Mouse (Mus musculus) adrenal gland (tissue): ENCODE data around the gene Lipn.

Experiments used
- intact Hi-C: fragments of 180-260 bp; cut with DNase I; formaldehyde crosslinking; loops from one replicate; pipeline ENCODE4 v1.15.1; 2025
- long read RNA-seq, 2 experiments: library from polyadenylated mRNA; unstranded; transcript quantifications; one replicate each; pipeline ENCODE4 v2.0.0; 2020; ENCODE audit warnings: borderline replicate concordance in 1 of 2; ENCODE audit not compliant: insufficient replicate concordance in 1 of 2

The Lipn gene
- long read RNA-seq, experiment 1, result 0 reads
- long read RNA-seq, experiment 2, result 0 reads

- intact Hi-C loops, result no loop called here
Observed at GRCm38 (mm10) chr19:34066779-34067472, at the start of gene Lipn. Lipn (plus strand) TSS chr19:34067358.

GRCm38 (mm10) chr19:34021440-34022172, 45.6 kb upstream of the Lipn start:
- intact Hi-C loops, result loop anchor here (5.0 kb wide), 1 partner anchor 639 kb away; no protein-coding TSS in a partner anchor

- intact Hi-C loops, result loop anchor here (5.0 kb wide), 1 partner anchor 640 kb away; no protein-coding TSS in a partner anchor
Observed at GRCm38 (mm10) chr19:34022759-34023158, 44.4 kb upstream of the Lipn start.

- intact Hi-C loops, result no loop called here
Observed at GRCm38 (mm10) chr19:34039731-34040130, 27.4 kb upstream of the Lipn start.

- intact Hi-C loops, result no loop called here
Observed at GRCm38 (mm10) chr19:34043008-34043407, 24.1 kb upstream of the Lipn start.

- intact Hi-C loops, result no loop called here
Observed at GRCm38 (mm10) chr19:34049371-34050039, 17.7 kb upstream of the Lipn start.

GRCm38 (mm10) chr19:34051502-34051901, 15.7 kb upstream of the Lipn start:
- intact Hi-C loops, result no loop called here

GRCm38 (mm10) chr19:34063547-34063946, 3.6 kb upstream of the Lipn start:
- intact Hi-C loops, result no loop called here

GRCm38 (mm10) chr19:34064059-34064458, 3.1 kb upstream of the Lipn start:
- intact Hi-C loops, result no loop called here

- intact Hi-C loops, result no loop called here
Observed at GRCm38 (mm10) chr19:34074239-34074638, 7.1 kb downstream of the Lipn start.

- intact Hi-C loops, result no loop called here
Observed at GRCm38 (mm10) chr19:34078130-34078529, 11.0 kb downstream of the Lipn start.

- intact Hi-C loops, result no loop called here
Observed at GRCm38 (mm10) chr19:34089011-34089680, 22.0 kb downstream of the Lipn start.

GRCm38 (mm10) chr19:34095381-34095780, 28.2 kb downstream of the Lipn start:
- intact Hi-C loops, result no loop called here

GRCm38 (mm10) chr19:34096228-34096627, 29.1 kb downstream of the Lipn start:
- intact Hi-C loops, result no loop called here

GRCm38 (mm10) chr19:34100633-34101032, 33.5 kb downstream of the Lipn start, which contains the start of gene Lipm:
Lipm (plus strand) TSS chr19:34100933.
- intact Hi-C loops, result no loop called here

GRCm38 (mm10) chr19:34101888-34102287, 34.7 kb downstream of the Lipn start:
- intact Hi-C loops, result no loop called here

- intact Hi-C loops, result no loop called here
Observed at GRCm38 (mm10) chr19:34104841-34105240, 37.7 kb downstream of the Lipn start.

- intact Hi-C loops, result no loop called here
Observed at GRCm38 (mm10) chr19:34119102-34119501, 51.9 kb downstream of the Lipn start.

GRCm38 (mm10) chr19:34119653-34120052, 52.5 kb downstream of the Lipn start:
- intact Hi-C loops, result no loop called here

- intact Hi-C loops, result no loop called here
Observed at GRCm38 (mm10) chr19:34120107-34120731, 53.1 kb downstream of the Lipn start.
